Comparison of ENCODE assay signal across 8 mouse cellular contexts in the genomic region with DNA sequence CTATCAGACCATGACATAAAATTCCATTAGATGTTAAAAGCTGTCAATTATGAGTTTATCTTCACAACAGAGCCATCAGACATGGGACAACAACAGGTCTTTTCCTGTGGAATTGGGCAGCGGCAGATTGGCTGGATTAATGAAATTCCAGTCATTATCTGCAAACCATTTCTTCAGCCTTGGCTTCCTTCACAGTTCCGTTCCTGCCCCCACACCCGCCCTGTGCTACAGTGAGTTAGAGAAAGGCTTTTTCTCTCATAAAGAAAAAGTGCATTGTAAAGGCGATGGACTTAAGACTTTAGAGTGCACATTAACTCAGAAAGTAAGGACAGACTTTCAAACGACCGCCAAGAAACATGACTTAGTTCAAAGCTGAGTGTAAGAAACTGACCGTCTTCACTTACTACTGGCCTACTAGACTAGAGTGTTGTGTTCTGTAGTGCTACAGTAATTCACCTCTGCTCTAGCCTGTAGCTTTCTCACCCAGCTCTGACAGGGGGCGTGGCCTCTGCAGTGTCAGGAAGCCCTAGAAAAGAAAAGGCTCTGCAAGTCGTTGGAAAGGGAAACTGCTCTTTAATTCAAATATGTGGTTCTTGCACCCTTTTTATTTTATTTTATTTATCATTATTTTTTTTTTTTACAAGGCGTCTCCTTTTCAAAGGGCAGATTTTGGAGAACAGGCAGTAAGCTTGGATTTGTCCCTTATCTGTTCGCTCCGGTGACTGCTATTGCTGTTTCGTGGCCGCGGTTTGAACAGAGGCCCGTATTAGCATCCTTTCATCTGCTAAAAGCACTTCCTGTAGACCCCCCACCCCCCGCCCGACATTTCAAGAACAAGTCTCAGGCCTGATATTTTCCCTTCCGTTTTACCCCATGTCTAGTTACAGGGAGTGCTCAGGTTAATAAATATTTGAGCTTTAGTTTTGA. TPM values are rescaled to one million over a fixed set of nuclear protein-coding genes. Genes with fewer than 3 reads are reported as not detected.
A peak's percentile ranks its signal among the peaks of the same experiment; 100 is the strongest.
DNase-seq lines count a peak whose midpoint lies in the region; ATAC-seq lines count a peak whose summit lies in the region.

No protein-coding gene starts in this region.

- H3K27ac ChIP-seq in forebrain, embryonic 16.5 days (ENCODE audit: low read length), result peak overlapping the region; percentile 33
- no peak overlapping the region for H3K27ac ChIP-seq in intestine, embryonic 14.5 days (ENCODE audit: low read depth)
- H3K27ac ChIP-seq in liver, embryonic 16.5 days (ENCODE audit: low read length), result no peak overlapping the region

- peaks cover 12% of the 10 kb centered on the region for H3K4me1 ChIP-seq in forebrain, embryonic 16.5 days (replicated peaks; ENCODE audit: control insufficient read depth, insufficient read depth, low read length)
- H3K4me1 ChIP-seq in intestine, embryonic 14.5 days (replicated peaks; ENCODE audit: control insufficient read depth, insufficient read depth, low read length), result no peaks in the 10 kb centered on the region
- H3K4me1 ChIP-seq in liver, embryonic 16.5 days (ENCODE audit: control insufficient read depth, low read depth, low read length), result no peaks in the 10 kb centered on the region

- ATAC-seq in forebrain, embryonic 16.5 days, result peak; percentile 80
- ATAC-seq in intestine, embryonic 14.5 days (replicated peaks; ENCODE audit: low FRiP score, low TSS enrichment, low read depth), result no peak
- ATAC-seq in liver, embryonic 16.5 days (ENCODE audit: low read depth), result no peak

- DNase-seq in CD4-positive helper T cell, adult 2 months (ENCODE audit: low read depth, low spot score), result peak; percentile 38
- peak; percentile 61 for DNase-seq in Muller cell, postnatal 12 days (ENCODE audit: inconsistent ontology term)
- DNase-seq in intestine, embryonic 14.5 days (ENCODE audit: low spot score), result no peak
- peak; percentile 24 for DNase-seq in testis, postnatal 14 days (ENCODE audit: low spot score)
- DNase-seq in ovary, postnatal 10 days (ENCODE audit: low spot score), result no peak
- DNase-seq in frontal cortex, postnatal 25 days (ENCODE audit: low spot score in 2 of 2), result no peak

- H3K9me3 ChIP-seq in forebrain, embryonic 16.5 days (ENCODE audit: control insufficient read depth, low read length), result no peaks in the 10 kb centered on the region
- no peaks in the 10 kb centered on the region for H3K9me3 ChIP-seq in intestine, embryonic 14.5 days (ENCODE audit: control insufficient read depth, low read length)
- H3K9me3 ChIP-seq in liver, embryonic 16.5 days (replicated peaks; ENCODE audit: control insufficient read depth, low read length), result no peaks in the 10 kb centered on the region

- H3K27me3 ChIP-seq in forebrain, embryonic 16.5 days (replicated peaks; ENCODE audit: control insufficient read depth, insufficient read depth, low read length), result no peaks in the 10 kb centered on the region
- no peaks in the 10 kb centered on the region for H3K27me3 ChIP-seq in intestine, embryonic 14.5 days (replicated peaks; ENCODE audit: control insufficient read depth, insufficient read depth, low read length)
- no peaks in the 10 kb centered on the region for H3K27me3 ChIP-seq in liver, embryonic 16.5 days (ENCODE audit: control insufficient read depth, insufficient read depth, low read depth, low read length)

- H3K9ac ChIP-seq in forebrain, embryonic 16.5 days (replicated peaks; ENCODE audit: low read depth, low read length), result no peak overlapping the region
- H3K9ac ChIP-seq in intestine, embryonic 14.5 days (ENCODE audit: low read length), result no peak overlapping the region
- no peak overlapping the region for H3K9ac ChIP-seq in liver, embryonic 16.5 days (ENCODE audit: low read depth, low read length)

- peak overlapping the region; percentile 46 for H3K4me2 ChIP-seq in forebrain, embryonic 16.5 days (ENCODE audit: low read length)
- peak overlapping the region; percentile 14; the same call in 1 of the 2 replicates for H3K4me2 ChIP-seq in intestine, embryonic 14.5 days (ENCODE audit: low read length)
- peak overlapping the region; percentile 19; the same call in 1 of the 2 replicates for H3K4me2 ChIP-seq in liver, embryonic 16.5 days (ENCODE audit: low read depth, low read length)

- 30% methylated on average over 19 of the region's 19 CpGs for WGBS in forebrain, embryonic 16.5 days
- WGBS in intestine, embryonic 14.5 days, result 48% methylated on average over 19 of the region's 19 CpGs
- WGBS in liver, embryonic 16.5 days (ENCODE audit: insufficient replicate concordance), result 24% methylated on average over 19 of the region's 19 CpGs

- peak overlapping the region; percentile 6 for H3K4me3 ChIP-seq in forebrain, embryonic 16.5 days (replicated peaks; ENCODE audit: low read length)
- H3K4me3 ChIP-seq in intestine, embryonic 14.5 days (ENCODE audit: low read depth, low read length), result no peak overlapping the region
- no peak overlapping the region for H3K4me3 ChIP-seq in liver, embryonic 16.5 days (ENCODE audit: low read depth, low read length)

- H3K36me3 ChIP-seq in forebrain, embryonic 16.5 days (ENCODE audit: control insufficient read depth, insufficient read depth), result no peaks in the 10 kb centered on the region
- H3K36me3 ChIP-seq in intestine, embryonic 14.5 days (ENCODE audit: control insufficient read depth, insufficient read depth, low read length), result no peaks in the 10 kb centered on the region
- H3K36me3 ChIP-seq in liver, embryonic 16.5 days (ENCODE audit: control insufficient read depth, insufficient read depth), result no peaks in the 10 kb centered on the region

RNA-seq across cellular contexts. Expression of a gene that starts 33.2 kb away (rescaled TPM):
- not detected in 2 replicates for polyA plus RNA-seq in forebrain, embryonic 16.5 days (2015; fragmentation: Nextera tagmentation; extraction: Ambion mirVana)
- not detected in 2 replicates for polyA plus RNA-seq in intestine, embryonic 14.5 days (2014; fragmentation: Nextera tagmentation; extraction: Ambion mirVana)
- polyA plus RNA-seq in liver, embryonic 16.5 days (2015; fragmentation: Nextera tagmentation; extraction: Ambion mirVana), result not detected in 2 replicates

Comparison
In these comparisons a context has a peak if more than half of its experiments do, and no peak if none do; other contexts are left out.
1. DNase-seq: peak in CD4-positive helper T cell, adult 2 months (single experiment), Muller cell, postnatal 12 days (single experiment) and testis, postnatal 14 days (single experiment); none in intestine, embryonic 14.5 days (single experiment), ovary, postnatal 10 days (single experiment) and frontal cortex, postnatal 25 days (0 of 2).
2. Peak in every context shown above with its lines, with median percentiles within 50 percentile points of each other: H3K4me2 ChIP-seq.